14 mouse cellular contexts compared by ENCODE assay signal in genomic region chr6:37328671-37329070, GRCm38 (mm10). TPM values are rescaled to one million over a fixed set of nuclear protein-coding genes. Genes with fewer than 3 reads are reported as not detected.
DNase-seq lines count a peak whose midpoint lies in the region; ATAC-seq and TF ChIP-seq lines count a peak whose summit lies in the region.
"Had no signal": no experiment of that assay in that cellular context is flagged by ENCODE, and none has a peak within 500 bp of the region (broad histone marks: within the 10 kb centered on the region; RNA-seq: fewer than 3 reads in every experiment).

No protein-coding gene starts in this region.

- peaks cover 65% of the 10 kb centered on the region for H3K4me1 ChIP-seq in heart, embryonic 12.5 days (replicated peaks)
- no peaks in the 10 kb centered on the region for H3K4me1 ChIP-seq in lung, embryonic 14.5 days (ENCODE audit: insufficient read depth)
- H3K4me1 ChIP-seq in limb, embryonic 10.5 days, result peaks cover 32% of the 10 kb centered on the region
- H3K4me1 ChIP-seq in neural tube, embryonic 14.5 days (ENCODE audit: control insufficient read depth, insufficient read depth, low read length), result peaks cover 7% of the 10 kb centered on the region
- H3K4me1 ChIP-seq: liver, embryonic 15.5 days had no signal

- H3K27ac ChIP-seq in heart, embryonic 12.5 days (ENCODE audit: poor library complexity, severe bottlenecking), result peak overlapping the region; percentile 86; the same call in 1 of the 2 replicates
- H3K27ac ChIP-seq in lung, embryonic 14.5 days (ENCODE audit: low read depth), result peak overlapping the region; percentile 24; the same call in 1 of the 2 replicates
- H3K27ac ChIP-seq in limb, embryonic 10.5 days, result peak overlapping the region; percentile 28; the same call in 1 of the 2 replicates
- H3K27ac ChIP-seq in neural tube, embryonic 14.5 days (ENCODE audit: low read depth, low read length), result peak overlapping the region; percentile 28; the same call in 1 of the 2 replicates
- H3K27ac ChIP-seq: liver, embryonic 15.5 days; midbrain, embryonic 15.5 days had no signal

- no peak for TF ChIP-seq CTCF in lung, embryonic 14.5 days (IDR thresholded peaks at IDR 0.05; ENCODE audit: low read depth)

- intact Hi-C loops in heart, postnatal 36 days (cut with DNase I), result no loop called here

- no peak for DNase-seq in heart, postnatal 36 days
- DNase-seq in lung, embryonic 14.5 days, result no peak
- no peak for DNase-seq in lung, postnatal 4 days
- no peak for DNase-seq in limb, embryonic 10.5 days (ENCODE audit: low spot score)
- no peak for DNase-seq in kidney, adult 8-10 months
- DNase-seq: cerebellum, adult 18-20 months; kidney, adult 2 months; thymus, postnatal 4 days had no signal

- peak overlapping the region; percentile 7; the same call in 1 of the 2 replicates for H3K4me2 ChIP-seq in heart, embryonic 12.5 days
- H3K4me2 ChIP-seq in lung, embryonic 14.5 days, result no peak overlapping the region
- H3K4me2 ChIP-seq in neural tube, embryonic 14.5 days (ENCODE audit: low read depth, low read length), result no peak overlapping the region
- H3K4me2 ChIP-seq: liver, embryonic 15.5 days; midbrain, embryonic 15.5 days had no signal

- no peaks in the 10 kb centered on the region for H3K9me3 ChIP-seq in heart, embryonic 12.5 days (replicated peaks)
- no peaks in the 10 kb centered on the region for H3K9me3 ChIP-seq in lung, embryonic 14.5 days (ENCODE audit: low read depth, low read length)
- H3K9me3 ChIP-seq in limb, embryonic 10.5 days (replicated peaks), result no peaks in the 10 kb centered on the region
- no peaks in the 10 kb centered on the region for H3K9me3 ChIP-seq in neural tube, embryonic 14.5 days (ENCODE audit: control insufficient read depth, low read length)
- H3K9me3 ChIP-seq: liver, embryonic 15.5 days; midbrain, embryonic 15.5 days had no signal

- 0 out of 2 replicates have a peak overlapping the region, but pooled peaks have one; percentile 11 for H3K9ac ChIP-seq in heart, embryonic 12.5 days
- H3K9ac ChIP-seq in lung, embryonic 14.5 days, result no peak overlapping the region
- no peak overlapping the region for H3K9ac ChIP-seq in neural tube, embryonic 14.5 days (replicated peaks; ENCODE audit: low read depth, low read length)
- H3K9ac ChIP-seq: liver, embryonic 15.5 days; midbrain, embryonic 15.5 days had no signal

- H3K4me3 ChIP-seq in heart, embryonic 12.5 days, result no peak overlapping the region
- H3K4me3 ChIP-seq in lung, embryonic 14.5 days (ENCODE audit: low read depth, low read length), result no peak overlapping the region
- H3K4me3 ChIP-seq in limb, embryonic 10.5 days, result no peak overlapping the region
- H3K4me3 ChIP-seq in neural tube, embryonic 14.5 days (ENCODE audit: low read depth, low read length), result no peak overlapping the region
- H3K4me3 ChIP-seq: liver, embryonic 15.5 days; midbrain, embryonic 15.5 days had no signal

- peaks cover 42% of the 10 kb centered on the region for H3K36me3 ChIP-seq in heart, embryonic 12.5 days
- peaks cover 40% of the 10 kb centered on the region for H3K36me3 ChIP-seq in lung, embryonic 14.5 days (ENCODE audit: insufficient read depth)
- peaks cover 24% of the 10 kb centered on the region for H3K36me3 ChIP-seq in limb, embryonic 10.5 days
- H3K36me3 ChIP-seq in neural tube, embryonic 14.5 days (ENCODE audit: control insufficient read depth, insufficient read depth, low read length), result no peaks in the 10 kb centered on the region
- H3K36me3 ChIP-seq: midbrain, embryonic 15.5 days had no signal

- ATAC-seq in heart, embryonic 12.5 days (ENCODE audit: insufficient number of reproducible peaks, low FRiP score), result no peak
- ATAC-seq in lung, embryonic 14.5 days (ENCODE audit: insufficient read depth), result no peak
- ATAC-seq in neural tube, embryonic 14.5 days (ENCODE audit: low read depth), result no peak
- ATAC-seq: midbrain, embryonic 15.5 days had no signal

- 47% methylated on average over 7 of the region's 7 CpGs for WGBS in heart, embryonic 12.5 days
- WGBS in lung, embryonic 14.5 days, result 43% methylated on average over 7 of the region's 7 CpGs
- 35% methylated on average over 7 of the region's 7 CpGs for WGBS in limb, embryonic 10.5 days
- WGBS in neural tube, embryonic 14.5 days, result 35% methylated on average over 7 of the region's 7 CpGs

- no peaks in the 10 kb centered on the region for H3K27me3 ChIP-seq in heart, embryonic 12.5 days (replicated peaks)
- H3K27me3 ChIP-seq in lung, embryonic 14.5 days (ENCODE audit: insufficient read depth, low read length), result no peaks in the 10 kb centered on the region
- H3K27me3 ChIP-seq in limb, embryonic 10.5 days (ENCODE audit: low read depth, poor library complexity, severe bottlenecking), result no peaks in the 10 kb centered on the region
- H3K27me3 ChIP-seq in neural tube, embryonic 14.5 days (ENCODE audit: control insufficient read depth, insufficient read depth, low read length), result no peaks in the 10 kb centered on the region
- H3K27me3 ChIP-seq: CH12.LX; liver, embryonic 15.5 days; midbrain, embryonic 15.5 days had no signal

RNA-seq across cellular contexts. Expression of gene Dgki, which starts 28.7 kb away (rescaled TPM):
- polyA plus RNA-seq in heart, embryonic 12.5 days (2016; fragmentation: Nextera tagmentation; extraction: Ambion mirVana), result 0.84 and 0.86 TPM in 2 replicates
- under 1 TPM; 0.30 to 0.36 TPM for total RNA-seq in heart, postnatal 36 days (2021)
- polyA plus RNA-seq in lung, embryonic 14.5 days (2014; fragmentation: Nextera tagmentation; extraction: Ambion mirVana), result 0.34 and 0.46 TPM in 2 replicates
- polyA plus RNA-seq in limb, embryonic 10.5 days (2016; fragmentation: Nextera tagmentation; extraction: Ambion mirVana), result 0.34 and 0.48 TPM in 2 replicates
- 8.6 and 10.5 TPM in 2 replicates for polyA plus RNA-seq in neural tube, embryonic 14.5 days (2014; fragmentation: Nextera tagmentation; extraction: Ambion mirVana)
- total RNA-seq: neutrophil, adult 5-6 weeks had no signal

Comparison
In these comparisons a context has a peak if more than half of its experiments do, and no peak if none do; other contexts are left out.
1. H3K27ac ChIP-seq: peak in every context shown above with its lines; median percentile 86 in heart, embryonic 12.5 days; 28 in limb, embryonic 10.5 days; 28 in neural tube, embryonic 14.5 days; 24 in lung, embryonic 14.5 days.